Mouse (Mus musculus): ENCODE measurements around the gene Nmrk1.

DNA sequence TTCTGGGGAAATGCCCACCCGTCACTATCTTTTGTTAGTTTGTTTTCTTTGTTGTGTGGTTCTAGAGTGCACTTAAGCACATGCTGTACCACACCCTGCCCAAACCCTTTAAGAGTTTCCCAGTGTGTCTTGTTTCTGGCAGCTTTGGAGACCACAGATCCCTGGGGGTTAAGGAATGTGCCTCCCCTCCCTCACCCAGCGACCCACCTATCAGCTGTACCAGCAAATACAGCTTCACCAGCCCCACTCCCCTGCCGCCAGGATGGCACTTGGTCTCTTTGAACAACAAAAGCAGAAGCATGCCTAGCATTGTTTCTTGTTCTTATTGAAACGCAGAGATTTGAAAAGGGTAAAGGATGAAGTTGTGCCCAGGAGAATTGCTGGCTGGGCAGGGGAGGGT is 41.4 kb downstream of the Nmrk1 start:
- TF ChIP-seq CTCF (IDR thresholded peaks at IDR 0.05; ENCODE audit: low read depth) = no peak
- TF ChIP-seq EP300 (optimal IDR thresholded peaks at IDR 0.05) = no peak

All from stomach, postnatal 0 days (tissue).